Mouse (Mus musculus): ENCODE measurements at regions not wholly inside any gene's neighbourhood (a gene's known extent, or its start where the extent isn't known, plus 50 kb on each side); places are given as distances from the start of the nearest gene placed in this dataset.

GRCm38 (mm10) chr4:124398354-124398753 is 212.2 kb downstream of the 3100002H09Rik start:
- TF ChIP-seq CTCF (IDR thresholded peaks at IDR 0.05; ENCODE audit: insufficient read depth, low read depth, low read length) (no peak), POLR2A (IDR thresholded peaks at IDR 0.05; ENCODE audit: insufficient read depth, low read depth, low read length) (no peak)

All from olfactory bulb, adult 2 months (tissue).